Mouse (Mus musculus): ENCODE measurements around the gene Olfr68. TPM values are rescaled to one million over a fixed set of nuclear protein-coding genes. Genes with fewer than 3 reads are reported as not detected.
"Not testable (repeated sequence)": the region's sequence is repeated elsewhere in the genome, so short reads cannot be mapped to it uniquely, and the experiment has no call there.

Gene Olfr68
- polyA plus RNA-seq, 1 experiment from 2014 or later, result not detected

DNA sequence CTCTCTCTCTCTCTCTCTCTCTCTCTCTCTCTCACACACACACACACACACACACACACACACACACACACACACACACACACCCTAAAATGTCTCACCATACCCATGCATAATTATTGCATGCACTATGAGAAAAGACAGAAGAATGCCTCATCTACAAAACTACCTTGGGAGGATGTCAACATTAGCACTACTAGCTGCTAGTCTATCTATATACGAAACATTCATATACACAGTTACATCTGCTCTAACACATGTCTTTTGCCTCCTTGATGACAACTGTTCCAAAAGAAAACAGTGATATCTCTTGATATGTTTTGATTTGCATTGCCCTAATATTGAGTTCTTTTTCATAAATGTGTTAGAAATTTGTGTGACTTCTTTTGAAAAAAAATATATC, 30.8 kb upstream of the Olfr68 start:
- H3K27ac ChIP-seq, result no peak overlapping the region
- H3K9ac ChIP-seq, result no peak overlapping the region
- ATAC-seq (ENCODE audit: low FRiP score, low read depth), result no peak
- no peaks in the 10 kb centered on the region for H3K36me3 ChIP-seq
- no peak overlapping the region for H3K4me2 ChIP-seq (replicated peaks)
- H3K4me3 ChIP-seq, result no peak overlapping the region
- H3K27me3 ChIP-seq (replicated peaks), result no peaks in the 10 kb centered on the region
- no peaks in the 10 kb centered on the region for H3K9me3 ChIP-seq
- WGBS, result 87% methylated on average over 1 of the region's 1 CpGs
- H3K4me1 ChIP-seq, result no peaks in the 10 kb centered on the region

DNA sequence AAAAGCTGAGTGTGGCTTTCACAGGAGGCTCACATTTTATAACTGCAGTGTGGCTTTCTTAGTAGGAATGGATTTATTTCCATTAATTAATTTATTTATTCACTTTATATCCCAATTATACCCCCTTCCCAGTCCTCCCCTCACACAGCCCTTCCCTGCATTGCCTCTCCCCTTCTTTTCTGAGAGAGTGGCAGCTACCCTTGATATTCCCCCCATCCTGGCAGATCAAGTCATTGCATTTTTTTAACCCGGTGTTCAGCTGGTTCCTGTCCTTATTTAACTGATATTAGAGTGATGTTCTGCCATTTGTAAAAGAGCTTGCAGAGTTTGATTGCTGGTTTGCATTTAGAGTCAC, 30.3 kb upstream of the Olfr68 start:
- no peak for ATAC-seq (ENCODE audit: low FRiP score, low read depth)
- no peak overlapping the region for H3K4me2 ChIP-seq (replicated peaks)
- H3K4me3 ChIP-seq, result no peak overlapping the region
- no peaks in the 10 kb centered on the region for H3K36me3 ChIP-seq
- no peaks in the 10 kb centered on the region for H3K9me3 ChIP-seq
- no peaks in the 10 kb centered on the region for H3K27me3 ChIP-seq (replicated peaks)
- 87% methylated on average over 1 of the region's 1 CpGs for WGBS
- H3K4me1 ChIP-seq, result no peaks in the 10 kb centered on the region
- no peak overlapping the region for H3K27ac ChIP-seq
- no peak overlapping the region for H3K9ac ChIP-seq

DNA sequence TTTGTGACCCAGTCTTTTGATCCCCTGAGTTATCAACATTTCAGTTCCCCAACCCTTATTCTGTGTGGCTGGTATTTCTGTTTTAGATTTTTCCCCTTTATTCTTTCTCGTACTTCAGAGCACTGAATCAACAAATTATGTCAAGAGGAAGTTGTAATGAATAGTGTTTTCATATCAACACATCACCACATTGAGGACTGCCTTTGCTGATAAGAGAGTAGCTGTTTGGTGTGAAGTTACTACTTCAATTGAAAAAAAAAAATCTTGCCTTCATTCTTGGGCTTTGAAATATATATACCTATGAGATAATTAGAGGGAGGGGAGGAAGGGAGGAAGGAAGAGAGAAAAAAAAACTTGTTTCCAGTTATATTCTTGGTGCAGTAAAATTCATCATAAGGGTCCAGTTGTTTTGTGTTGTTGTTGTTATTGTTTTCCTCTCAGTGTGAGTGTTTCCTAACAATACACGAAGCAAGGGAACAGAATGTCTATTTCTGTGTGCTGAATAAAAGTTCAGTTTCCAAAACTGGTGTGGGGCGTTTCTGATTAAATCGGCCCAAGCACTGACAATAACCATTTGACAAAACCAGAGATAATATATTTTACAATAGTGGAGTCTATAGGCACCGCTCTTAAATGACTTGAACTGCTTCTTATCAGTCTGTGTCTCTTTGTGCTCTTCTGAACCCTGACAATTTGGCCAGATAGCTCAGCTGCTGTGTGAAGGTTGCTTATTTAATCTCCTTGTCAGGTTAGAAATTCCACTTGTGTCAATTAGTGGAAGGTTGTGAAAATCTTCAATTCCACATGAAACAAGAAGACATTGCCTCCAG, 29.7 kb upstream of the Olfr68 start:
- no peak overlapping the region for H3K27ac ChIP-seq
- no peak overlapping the region for H3K4me3 ChIP-seq
- H3K36me3 ChIP-seq, result no peaks in the 10 kb centered on the region
- no peaks in the 10 kb centered on the region for H3K4me1 ChIP-seq
- no peak overlapping the region for H3K9ac ChIP-seq
- 72% methylated on average over 5 of the region's 5 CpGs for WGBS
- no peaks in the 10 kb centered on the region for H3K27me3 ChIP-seq (replicated peaks)
- no peak for ATAC-seq (ENCODE audit: low FRiP score, low read depth)
- H3K4me2 ChIP-seq (replicated peaks), result no peak overlapping the region
- H3K9me3 ChIP-seq, result no peaks in the 10 kb centered on the region

DNA sequence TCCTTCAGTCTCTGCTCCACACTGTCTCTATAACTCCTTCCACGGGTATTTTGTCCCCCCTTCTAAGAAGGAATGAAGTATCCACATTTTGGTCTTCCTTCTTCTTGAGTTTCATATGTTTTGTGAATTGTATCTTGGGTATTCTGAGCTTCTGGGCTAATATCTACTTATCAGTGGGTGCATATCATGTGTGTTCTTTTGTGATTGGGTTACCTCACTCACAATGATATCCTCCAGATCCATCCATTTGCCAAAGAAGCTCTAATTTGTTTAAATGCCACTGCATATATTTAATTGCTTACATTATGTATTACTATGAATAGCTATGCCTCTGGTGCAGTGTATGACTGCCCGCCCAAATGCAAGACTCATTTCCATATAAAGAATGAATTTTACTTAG, 28.6 kb upstream of the Olfr68 start:
- not testable (repeated sequence) for H3K9ac ChIP-seq; H3K9me3 ChIP-seq; H3K4me1 ChIP-seq; H3K36me3 ChIP-seq; ATAC-seq (ENCODE audit: low FRiP score, low read depth); H3K27ac ChIP-seq; H3K4me3 ChIP-seq; H3K27me3 ChIP-seq (replicated peaks); H3K4me2 ChIP-seq (replicated peaks)
- WGBS, result 80% methylated on average over 2 of the region's 2 CpGs

DNA sequence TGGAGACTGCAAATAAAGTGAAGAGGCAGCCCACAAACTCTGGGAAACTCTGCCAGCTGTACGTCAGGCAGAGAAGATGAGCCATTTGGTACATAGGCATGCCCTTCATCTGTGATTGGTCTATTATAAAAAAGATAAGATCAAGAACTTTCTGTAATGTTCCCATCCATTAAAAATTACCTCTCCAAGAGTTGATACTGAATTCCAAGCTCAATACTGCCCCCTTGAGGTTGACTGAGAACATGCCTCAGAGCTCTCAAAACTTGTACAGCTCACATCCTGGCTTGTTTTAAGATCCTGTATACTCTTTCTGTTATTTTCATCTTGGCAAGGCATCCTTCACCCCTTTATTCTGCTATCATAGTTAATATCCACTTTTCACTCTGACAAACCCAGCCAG, 27.4 kb upstream of the Olfr68 start:
- no peak for ATAC-seq (ENCODE audit: low FRiP score, low read depth)
- no peaks in the 10 kb centered on the region for H3K4me1 ChIP-seq
- no peak overlapping the region for H3K4me2 ChIP-seq (replicated peaks)
- no peak overlapping the region for H3K27ac ChIP-seq
- no peaks in the 10 kb centered on the region for H3K9me3 ChIP-seq
- no peak overlapping the region for H3K4me3 ChIP-seq
- no peaks in the 10 kb centered on the region for H3K27me3 ChIP-seq (replicated peaks)
- H3K9ac ChIP-seq, result no peak overlapping the region
- no peaks in the 10 kb centered on the region for H3K36me3 ChIP-seq
- 60% methylated on average over 1 of the region's 1 CpGs for WGBS

DNA sequence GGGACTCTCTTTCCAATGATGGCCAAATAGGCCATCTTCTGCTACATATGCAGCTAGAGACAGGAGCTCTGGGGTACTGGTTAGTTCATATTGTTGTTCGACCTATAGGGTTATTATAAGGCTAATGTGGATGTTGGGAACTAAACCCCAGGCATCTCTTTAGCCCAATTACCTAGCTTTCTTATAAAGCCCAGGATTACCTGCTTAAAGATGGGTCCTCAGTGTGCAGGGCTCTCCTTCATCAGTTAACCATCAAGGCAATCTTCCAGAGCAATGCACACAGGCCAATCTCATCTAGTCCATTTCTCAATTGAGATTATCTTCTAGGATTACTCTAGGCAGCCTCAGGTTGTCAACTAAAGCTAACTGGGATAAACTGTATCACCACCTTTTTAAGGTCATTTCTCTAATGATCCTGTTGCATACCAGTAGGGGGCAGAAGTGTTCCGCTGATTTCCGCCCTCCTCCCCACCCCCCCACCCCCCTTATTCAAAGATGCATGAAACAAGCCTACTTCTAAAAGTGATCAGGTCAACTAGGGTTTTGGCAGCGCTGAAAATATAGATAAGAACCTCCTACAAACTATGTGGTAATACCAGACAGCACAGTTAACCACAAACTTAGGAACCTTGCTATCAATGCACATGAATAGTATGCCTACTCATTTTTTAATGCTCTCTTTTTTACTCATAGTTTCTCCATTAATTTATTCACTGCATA, 13.3 kb upstream of the Olfr68 start:
- no peak for ATAC-seq (ENCODE audit: low FRiP score, low read depth)
- no peak overlapping the region for H3K27ac ChIP-seq
- H3K4me3 ChIP-seq, result no peak overlapping the region
- 39% methylated on average over 4 of the region's 4 CpGs for WGBS
- H3K9ac ChIP-seq, result no peak overlapping the region
- no peaks in the 10 kb centered on the region for H3K4me1 ChIP-seq
- no peak overlapping the region for H3K4me2 ChIP-seq (replicated peaks)
- H3K36me3 ChIP-seq, result no peaks in the 10 kb centered on the region
- H3K27me3 ChIP-seq (replicated peaks), result no peaks in the 10 kb centered on the region
- H3K9me3 ChIP-seq, result no peaks in the 10 kb centered on the region

DNA sequence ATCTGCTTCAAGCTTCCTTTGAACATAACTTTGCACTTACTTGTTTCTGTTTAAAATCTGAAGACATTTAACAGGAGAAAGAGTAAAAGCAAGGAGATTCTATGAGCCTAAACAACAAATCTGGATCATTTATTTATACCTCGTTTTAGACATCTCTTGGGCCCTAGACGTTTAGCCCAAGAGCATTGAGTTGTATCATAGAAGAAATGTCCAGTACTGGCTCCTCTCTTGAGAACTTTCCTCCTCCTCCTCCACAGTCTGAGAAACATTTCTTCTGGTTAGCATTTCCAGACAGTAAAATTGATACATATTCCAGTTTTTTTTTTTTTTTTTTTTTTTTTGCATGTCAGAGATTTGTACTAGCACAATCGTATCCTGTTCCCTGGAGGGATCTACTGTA, 12.2 kb upstream of the Olfr68 start, which contains the start of gene Olfr67:
Gene Olfr67, minus strand, starts transcription at position 101 of the 400 bp plus-strand sequence.
- no peaks in the 10 kb centered on the region for H3K36me3 ChIP-seq
- WGBS, result 88% methylated on average over 3 of the region's 3 CpGs
- ATAC-seq (ENCODE audit: low FRiP score, low read depth), result no peak
- H3K27ac ChIP-seq, result no peak within 1 kb of the TSS
- H3K9me3 ChIP-seq, result no peaks in the 10 kb centered on the region
- no peak within 1 kb of the TSS for H3K4me3 ChIP-seq
- H3K9ac ChIP-seq, result no peak within 1 kb of the TSS
- no peaks in the 10 kb centered on the region for H3K27me3 ChIP-seq (replicated peaks)
- H3K4me1 ChIP-seq, result no peaks in the 10 kb centered on the region
- no peak within 1 kb of the TSS for H3K4me2 ChIP-seq (replicated peaks)

DNA sequence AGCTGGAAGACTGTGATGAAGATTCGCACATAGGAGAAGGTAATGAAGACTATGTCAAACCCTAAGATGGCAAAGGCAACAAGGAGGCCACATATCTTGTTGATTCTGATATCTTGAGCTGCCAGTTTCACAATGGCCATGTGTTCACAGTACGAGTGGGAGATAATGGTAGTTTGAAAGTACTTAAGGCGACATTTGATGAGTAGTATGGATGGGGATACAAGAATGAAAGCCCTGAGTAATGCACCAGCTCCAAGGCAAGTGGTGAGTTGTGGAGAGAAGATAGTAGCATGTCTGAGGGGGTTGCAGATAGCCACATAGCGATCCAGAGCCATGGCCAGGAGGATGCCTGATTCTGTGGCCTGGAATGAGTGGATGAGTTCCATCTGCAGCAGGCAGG, 1.8 kb downstream of the Olfr68 start:
- not testable (repeated sequence) for H3K9ac ChIP-seq; H3K4me3 ChIP-seq; H3K27ac ChIP-seq; H3K27me3 ChIP-seq (replicated peaks); H3K9me3 ChIP-seq; H3K4me2 ChIP-seq (replicated peaks); ATAC-seq (ENCODE audit: low FRiP score, low read depth); H3K36me3 ChIP-seq; H3K4me1 ChIP-seq
- WGBS, result 89% methylated on average over 4 of the region's 4 CpGs

DNA sequence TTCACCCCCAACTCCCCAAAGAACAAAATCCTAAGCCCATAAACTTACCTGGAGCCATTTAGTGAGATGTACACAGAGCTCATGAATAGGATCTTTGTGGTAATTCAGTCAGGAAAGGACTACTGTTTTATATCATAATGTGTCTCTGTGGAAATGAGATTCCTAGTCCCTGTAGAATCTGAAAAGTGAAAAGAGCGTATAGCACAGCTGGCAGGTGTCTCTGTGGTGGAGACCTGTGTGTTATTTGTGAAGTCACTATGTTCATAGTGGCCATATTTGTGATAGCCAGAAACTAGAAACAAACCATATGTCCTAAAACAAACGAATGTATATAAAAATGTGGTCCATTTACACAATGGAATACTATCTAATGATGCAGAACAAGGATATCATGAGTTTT, 8.0 kb downstream of the Olfr68 start, which contains the start of gene Olfr69:
Gene Olfr69, minus strand, starts transcription at position 101 of the 400 bp plus-strand sequence.
- Histone ChIP-seq H3K4me2 (replicated peaks) (no peak within 1 kb of the TSS), H3K27me3 (replicated peaks) (no peaks in the 10 kb centered on the region), H3K9ac (no peak within 1 kb of the TSS), H3K4me1 (no peaks in the 10 kb centered on the region), H3K9me3 (no peaks in the 10 kb centered on the region), H3K4me3 (no peak within 1 kb of the TSS), H3K36me3 (no peaks in the 10 kb centered on the region), H3K27ac (no peak within 1 kb of the TSS)
- WGBS, result 88% methylated on average over 2 of the region's 2 CpGs
- ATAC-seq (ENCODE audit: low FRiP score, low read depth), result no peak

DNA sequence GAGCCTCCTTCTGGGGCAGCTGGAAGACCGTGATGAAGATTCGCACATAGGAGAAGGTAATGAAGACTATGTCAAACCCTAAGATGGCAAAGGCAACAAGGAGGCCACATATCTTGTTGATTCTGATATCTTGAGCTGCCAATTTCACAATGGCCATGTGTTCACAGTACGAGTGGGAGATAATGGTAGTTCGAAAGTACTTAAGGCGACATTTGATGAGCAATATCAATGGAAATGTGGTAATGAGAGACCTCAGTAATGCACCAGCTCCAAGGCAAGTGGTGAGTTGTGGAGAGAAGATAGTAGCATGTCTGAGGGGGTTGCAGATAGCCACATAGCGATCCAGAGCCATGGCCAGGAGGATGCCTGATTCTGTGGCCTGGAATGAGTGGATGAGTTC, 11.8 kb downstream of the Olfr68 start:
- not testable (repeated sequence) for H3K9ac ChIP-seq; H3K4me1 ChIP-seq; H3K4me3 ChIP-seq; H3K9me3 ChIP-seq; H3K4me2 ChIP-seq (replicated peaks); H3K27ac ChIP-seq; H3K27me3 ChIP-seq (replicated peaks); H3K36me3 ChIP-seq; ATAC-seq (ENCODE audit: low FRiP score, low read depth)
- 91% methylated on average over 6 of the region's 6 CpGs for WGBS

DNA sequence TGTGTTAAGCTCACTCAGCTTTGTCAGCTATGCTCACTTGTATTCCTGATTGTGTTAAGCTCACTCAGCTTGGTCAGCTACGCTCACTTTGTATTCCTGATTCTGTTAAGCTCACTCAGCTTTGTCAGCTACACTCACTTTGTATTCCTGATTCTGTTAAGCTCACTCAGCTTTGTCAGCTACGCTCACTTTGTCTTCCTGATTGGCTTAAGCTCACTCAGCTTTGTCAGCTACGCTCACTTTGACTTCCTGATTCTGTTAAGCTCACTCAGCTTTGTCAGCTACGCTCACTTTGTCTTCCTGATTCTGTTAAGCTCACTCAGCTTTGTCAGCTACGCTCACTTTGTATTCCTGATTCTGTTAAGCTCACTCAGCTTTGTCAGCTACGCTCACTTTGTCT, 17.3 kb downstream of the Olfr68 start:
- WGBS, result 91% methylated on average over 6 of the region's 6 CpGs
- H3K9ac ChIP-seq; H3K4me2 ChIP-seq (replicated peaks); H3K27ac ChIP-seq; H3K9me3 ChIP-seq; H3K4me3 ChIP-seq; H3K36me3 ChIP-seq; H3K4me1 ChIP-seq; H3K27me3 ChIP-seq (replicated peaks); ATAC-seq (ENCODE audit: low FRiP score, low read depth): not testable (repeated sequence)

DNA sequence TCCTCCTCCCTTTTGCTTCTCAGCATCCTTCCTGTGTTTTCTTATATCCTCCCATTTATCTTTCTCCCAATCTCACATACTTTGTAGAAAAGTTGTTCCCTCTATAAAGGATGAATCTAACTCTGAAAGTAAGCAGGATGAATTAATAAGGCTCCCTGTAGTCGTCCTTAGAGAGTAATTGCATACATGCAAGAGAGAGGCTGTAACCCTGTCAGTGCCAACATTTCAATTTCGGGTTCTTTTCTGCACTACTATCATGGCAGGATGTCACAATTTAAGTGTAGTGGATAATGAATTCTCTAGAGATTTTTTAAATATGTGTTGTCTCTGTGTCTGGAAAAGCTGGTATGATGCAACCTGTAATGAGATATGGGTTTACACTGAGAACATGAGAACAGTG, 22.3 kb downstream of the Olfr68 start, which contains the start of gene Olfr630:
Gene Olfr630, minus strand, starts transcription at position 101 of the 400 bp plus-strand sequence.
- no peak for ATAC-seq (ENCODE audit: low FRiP score, low read depth)
- Histone ChIP-seq H3K4me1 (no peaks in the 10 kb centered on the region), H3K4me2 (replicated peaks) (no peak within 1 kb of the TSS), H3K9me3 (no peaks in the 10 kb centered on the region), H3K27me3 (replicated peaks) (no peaks in the 10 kb centered on the region), H3K4me3 (no peak within 1 kb of the TSS), H3K9ac (no peak within 1 kb of the TSS), H3K27ac (no peak within 1 kb of the TSS), H3K36me3 (no peaks in the 10 kb centered on the region)
- 45% methylated on average over 2 of the region's 2 CpGs for WGBS

DNA sequence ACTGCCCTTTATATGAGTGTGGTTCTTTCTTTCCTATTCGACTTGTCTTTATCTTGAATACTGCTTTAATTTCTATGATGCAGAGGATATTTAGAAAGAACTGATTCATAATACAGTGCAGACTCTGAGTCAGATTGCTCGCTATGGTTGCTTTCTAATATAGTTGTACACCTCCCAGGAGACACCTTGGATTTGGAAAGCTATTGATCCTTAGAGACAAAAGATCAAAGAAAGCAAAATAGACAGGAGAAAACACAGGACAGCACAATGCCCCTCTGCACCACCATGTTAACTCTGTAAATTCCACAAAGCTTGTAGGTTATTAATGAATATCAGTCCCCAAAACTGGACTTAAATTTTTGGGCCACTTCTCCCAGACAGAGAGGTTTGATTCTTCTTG, 34.7 kb downstream of the Olfr68 start, which contains the start of gene Olfr629:
Gene Olfr629, minus strand, starts transcription at position 101 of the 400 bp plus-strand sequence.
- Histone ChIP-seq H3K9ac (no peak within 1 kb of the TSS), H3K4me2 (replicated peaks) (no peak within 1 kb of the TSS), H3K9me3 (no peaks in the 10 kb centered on the region), H3K4me1 (no peaks in the 10 kb centered on the region), H3K36me3 (no peaks in the 10 kb centered on the region), H3K27ac (no peak within 1 kb of the TSS), H3K27me3 (replicated peaks) (no peaks in the 10 kb centered on the region), H3K4me3 (no peak within 1 kb of the TSS)
- no peak for ATAC-seq (ENCODE audit: low FRiP score, low read depth)
- WGBS, result 80% methylated on average over 2 of the region's 2 CpGs

Data from neural tube, embryonic 12.5 days (tissue).